Mouse (Mus musculus) forebrain, embryonic 13.5 days (tissue): Measurements from ENCODE around the gene Atp11a. TPM values are rescaled to one million over a fixed set of nuclear protein-coding genes. Genes with fewer than 3 reads are reported as not detected.

ENCODE experiments used
- ATAC-seq: fragments of 200-750 bp; cut with Nextera tagmentation; 2 replicates; pipeline ENCODE4 v1.8.0; 2017
- H3K27ac ChIP-seq: fragments of 300-500 bp; sonication (generic); 2 replicates; pipeline ENCODE4 v1.5.1; 2015; ENCODE audit warnings: inconsistent platforms, mild to moderate bottlenecking, moderate library complexity
- H3K27me3 ChIP-seq: fragments of 300-500 bp; sonication (generic); 2 replicates; pipeline ENCODE4 v1.6.1; 2015; ENCODE audit warnings: mild to moderate bottlenecking, inconsistent platforms
- H3K36me3 ChIP-seq: fragments of 300-500 bp; sonication (generic); 2 replicates; pipeline ENCODE4 v1.6.1; 2015; ENCODE audit warnings: mild to moderate bottlenecking, inconsistent platforms; ENCODE audit not compliant: poor library complexity, severe bottlenecking
- H3K4me1 ChIP-seq: fragments of 300-500 bp; sonication (generic); 2 replicates; pipeline ENCODE4 v1.6.1; 2015; ENCODE audit warnings: inconsistent platforms
- H3K4me2 ChIP-seq: fragments of 300-500 bp; sonication (generic); 2 replicates; pipeline ENCODE4 v1.6.1; 2015; ENCODE audit warnings: inconsistent platforms, mild to moderate bottlenecking, moderate library complexity
- H3K4me3 ChIP-seq: fragments of 300-500 bp; sonication (generic); 2 replicates; pipeline ENCODE4 v1.5.1; 2015; ENCODE audit warnings: mild to moderate bottlenecking, inconsistent platforms
- H3K9ac ChIP-seq: fragments of 300-500 bp; sonication (generic); 2 replicates; pipeline ENCODE4 v1.6.1; 2015; ENCODE audit warnings: mild to moderate bottlenecking, inconsistent platforms
- H3K9me3 ChIP-seq: fragments of 300-500 bp; sonication (generic); replicated peaks from 2 replicates; pipeline ENCODE4 v1.6.1; 2016; ENCODE audit warnings: inconsistent platforms
- WGBS: fragments of 180-500 bp; shearing (Covaris S2); methylation state at CpG from one replicate; pipeline ENCODE4 v1.1.7; 2015; 5-methylcytosine and 5-hydroxymethylcytosine counted together
- polyA plus RNA-seq: library from polyadenylated mRNA; unstranded; fragments of >200 nt; fragmentation: Nextera tagmentation; extraction: Ambion mirVana; gene quantifications from 2 replicates; pipeline ENCODE4 v1.2.1, GENCODE M21; 2015

The Atp11a gene
- 10.1 and 13.0 TPM in 2 replicates for polyA plus RNA-seq

GRCm38 (mm10) chr8:12756391-12757157 is at the start of gene Atp11a:
TSS of gene Atp11a (plus strand) at chr8:12757014.
- Histone ChIP-seq H3K4me1 (peaks cover 22% of the 10 kb centered on the region), H3K4me3 (peak within 1 kb of the TSS; percentile 87), H3K27me3 (no peaks in the 10 kb centered on the region), H3K27ac (peak within 1 kb of the TSS; percentile 22), H3K36me3 (no peaks in the 10 kb centered on the region), H3K9ac (peak within 1 kb of the TSS; percentile 89), H3K9me3 (no peaks in the 10 kb centered on the region), H3K4me2 (peak within 1 kb of the TSS; percentile 92)
- WGBS, result 5% methylated on average over 5 of the region's 62 CpGs
- ATAC-seq, result peak; percentile 93

DNA sequence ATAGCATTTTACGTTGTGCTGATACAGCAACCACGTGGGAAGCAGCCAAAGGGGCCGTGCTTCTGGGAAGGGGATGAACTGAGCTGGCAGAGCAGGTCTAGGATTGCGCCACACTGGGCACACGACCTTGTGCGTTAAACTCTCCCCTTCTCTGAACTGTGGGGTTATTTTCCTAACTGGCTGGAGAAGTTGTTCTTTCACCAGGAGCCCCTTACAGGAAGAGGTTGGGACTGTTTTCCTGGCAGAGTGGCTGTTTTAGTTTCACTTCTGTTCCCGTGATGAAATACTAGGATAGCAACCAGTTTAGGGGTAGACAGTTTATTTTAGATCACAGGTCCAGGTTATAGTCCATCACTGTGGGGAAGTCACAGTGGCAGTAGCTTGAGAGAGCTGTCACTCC is 45.2 kb upstream of the Atp11a start:
- 81% methylated on average over 7 of the region's 7 CpGs for WGBS
- H3K4me1 ChIP-seq, result no peaks in the 10 kb centered on the region
- no peaks in the 10 kb centered on the region for H3K27me3 ChIP-seq
- H3K9me3 ChIP-seq, result no peaks in the 10 kb centered on the region
- no peaks in the 10 kb centered on the region for H3K36me3 ChIP-seq
- no peak overlapping the region for H3K4me3 ChIP-seq
- no peak overlapping the region for H3K27ac ChIP-seq
- no peak for ATAC-seq
- no peak overlapping the region for H3K9ac ChIP-seq
- H3K4me2 ChIP-seq, result no peak overlapping the region

DNA sequence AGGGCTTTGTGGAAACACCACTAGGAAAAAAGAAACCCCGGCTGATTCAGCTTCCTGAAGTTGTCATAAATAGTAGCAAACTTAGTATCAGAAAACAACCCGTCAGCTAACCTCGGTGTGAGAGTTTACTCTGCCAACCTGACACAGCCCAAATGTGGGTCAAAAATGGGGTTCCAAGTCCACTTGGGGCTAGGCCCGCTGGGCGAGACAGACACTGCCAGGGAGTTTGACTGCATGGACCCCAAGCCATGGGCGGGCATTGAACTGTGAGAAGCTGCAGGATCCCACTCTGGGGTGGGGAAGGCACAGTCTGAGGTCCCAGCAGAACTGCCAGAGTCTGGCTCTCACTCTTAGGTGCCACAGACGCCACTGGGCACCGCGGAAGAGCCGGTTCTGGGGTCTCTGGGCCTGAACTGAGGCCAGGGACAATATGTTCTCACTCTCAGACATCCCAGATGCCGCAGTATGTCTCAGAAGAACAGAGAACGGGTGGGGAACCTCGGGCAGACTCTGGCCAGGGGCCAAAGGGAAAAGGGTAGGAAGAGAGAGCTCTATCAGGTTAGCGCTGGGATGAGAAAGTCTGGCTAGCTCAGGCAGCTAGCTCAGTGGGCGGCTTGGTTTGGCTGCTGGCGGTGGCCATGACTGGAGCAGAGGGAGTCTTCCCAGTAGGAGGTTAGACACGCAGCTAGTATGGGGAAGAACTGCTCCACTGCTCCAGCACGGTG is 40.8 kb upstream of the Atp11a start:
- Histone ChIP-seq H3K4me1 (peaks cover 8% of the 10 kb centered on the region; the same call in 1 of the 2 replicates), H3K27ac (no peak overlapping the region), H3K27me3 (no peaks in the 10 kb centered on the region), H3K9me3 (no peaks in the 10 kb centered on the region), H3K4me3 (no peak overlapping the region), H3K36me3 (no peaks in the 10 kb centered on the region), H3K9ac (no peak overlapping the region), H3K4me2 (no peak overlapping the region)
- ATAC-seq, result no peak
- WGBS, result 84% methylated on average over 18 of the region's 18 CpGs

DNA sequence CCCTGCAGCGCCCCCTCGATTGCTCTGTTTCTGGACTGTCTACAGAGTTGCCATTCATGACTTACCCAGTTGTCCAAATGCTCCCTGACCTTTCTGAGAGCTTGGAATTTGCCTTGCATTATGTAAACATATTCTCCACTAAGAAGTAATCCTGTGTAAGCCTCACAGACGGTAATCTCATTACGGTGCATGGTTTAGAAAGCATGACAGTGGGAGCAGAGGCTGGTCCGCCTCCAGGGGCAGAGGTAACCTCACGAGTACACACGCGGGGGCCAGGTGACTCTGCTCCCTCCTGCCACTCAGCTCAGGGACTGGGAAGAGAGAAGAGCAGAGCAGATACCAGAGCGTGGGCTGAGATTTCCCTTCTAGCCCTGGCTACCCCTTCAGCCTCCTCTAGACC is 37.7 kb upstream of the Atp11a start:
- Histone ChIP-seq H3K9me3 (no peaks in the 10 kb centered on the region), H3K36me3 (no peaks in the 10 kb centered on the region), H3K27me3 (no peaks in the 10 kb centered on the region), H3K27ac (no peak overlapping the region), H3K4me1 (peaks cover 13% of the 10 kb centered on the region; the same call in 1 of the 2 replicates), H3K9ac (no peak overlapping the region), H3K4me2 (no peak overlapping the region), H3K4me3 (no peak overlapping the region)
- WGBS, result 69% methylated on average over 9 of the region's 9 CpGs
- ATAC-seq, result no peak

DNA sequence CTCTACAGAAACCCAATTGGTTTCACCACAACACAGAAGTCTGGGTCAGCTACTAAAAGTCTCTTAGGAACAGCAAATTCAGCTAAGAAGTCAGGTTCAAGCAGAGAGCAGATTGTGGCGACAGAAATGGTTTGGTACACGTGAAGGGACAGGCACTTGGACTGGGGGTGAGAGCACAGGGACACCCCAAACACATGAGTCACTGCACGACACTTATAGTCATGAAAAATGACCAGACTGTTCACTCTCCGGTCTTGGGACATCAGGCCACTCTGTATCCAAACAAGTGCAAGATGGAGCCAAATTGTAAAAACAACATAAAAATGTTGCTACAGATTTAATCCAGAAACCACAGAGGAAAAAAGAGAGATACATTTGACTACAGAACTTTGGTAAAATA is 28.2 kb upstream of the Atp11a start:
- Histone ChIP-seq H3K36me3 (no peaks in the 10 kb centered on the region), H3K27me3 (no peaks in the 10 kb centered on the region), H3K4me2 (no peak overlapping the region), H3K4me1 (peaks cover 9% of the 10 kb centered on the region), H3K4me3 (no peak overlapping the region), H3K27ac (no peak overlapping the region), H3K9me3 (no peaks in the 10 kb centered on the region), H3K9ac (no peak overlapping the region)
- WGBS, result 85% methylated on average over 4 of the region's 4 CpGs
- no peak for ATAC-seq

DNA sequence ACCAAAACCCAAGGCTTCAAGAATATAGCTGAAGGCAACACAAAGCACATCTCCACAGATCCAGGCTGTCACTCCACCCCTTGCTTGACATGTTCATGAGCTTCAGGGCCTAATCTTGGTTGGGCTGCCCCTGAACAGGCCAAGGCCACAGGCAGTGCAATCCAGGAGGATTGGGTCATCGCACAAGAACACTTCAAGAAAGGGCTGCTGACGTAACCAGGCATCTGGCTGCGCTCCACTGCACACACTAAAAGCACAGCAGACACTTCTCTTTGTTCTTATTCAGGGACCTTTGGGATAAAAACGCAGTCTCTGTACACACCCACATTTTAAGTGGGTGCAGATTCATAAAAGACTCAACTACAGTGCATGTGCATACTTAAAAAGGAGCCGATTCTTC is 26.0 kb upstream of the Atp11a start:
- peaks cover 9% of the 10 kb centered on the region for H3K4me1 ChIP-seq
- 15% methylated on average over 5 of the region's 5 CpGs for WGBS
- ATAC-seq, result peak; percentile 87
- no peak overlapping the region for H3K4me3 ChIP-seq
- H3K27ac ChIP-seq, result peak overlapping the region; percentile 2; the same call in 1 of the 2 replicates
- H3K27me3 ChIP-seq, result no peaks in the 10 kb centered on the region
- H3K36me3 ChIP-seq, result no peaks in the 10 kb centered on the region
- no peak overlapping the region for H3K9ac ChIP-seq
- no peaks in the 10 kb centered on the region for H3K9me3 ChIP-seq
- no peak overlapping the region for H3K4me2 ChIP-seq

DNA sequence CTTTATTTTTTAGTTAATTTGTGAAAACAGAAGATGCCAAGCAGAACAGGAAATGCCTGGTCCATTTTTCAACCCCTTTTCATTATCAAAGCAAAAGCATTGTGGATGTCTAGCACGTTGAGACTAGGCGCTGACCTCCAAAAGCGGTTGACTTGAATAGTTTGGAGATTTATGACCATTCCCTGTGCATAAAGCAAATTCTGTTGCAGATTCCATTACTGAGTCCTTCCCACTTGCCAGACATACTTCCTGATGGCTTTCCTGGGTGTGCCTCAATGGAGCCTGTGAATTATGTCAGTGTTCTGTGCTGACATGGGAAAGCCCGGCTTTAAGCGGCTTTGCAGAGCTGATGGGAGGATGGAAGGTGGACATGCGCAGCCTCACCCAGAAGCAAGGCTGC is 24.4 kb upstream of the Atp11a start:
- Histone ChIP-seq H3K4me3 (no peak overlapping the region), H3K9ac (no peak overlapping the region), H3K36me3 (no peaks in the 10 kb centered on the region), H3K27me3 (no peaks in the 10 kb centered on the region), H3K4me1 (peaks cover 9% of the 10 kb centered on the region), H3K27ac (no peak overlapping the region), H3K9me3 (no peaks in the 10 kb centered on the region), H3K4me2 (no peak overlapping the region)
- WGBS, result 96% methylated on average over 6 of the region's 6 CpGs
- ATAC-seq, result no peak

DNA sequence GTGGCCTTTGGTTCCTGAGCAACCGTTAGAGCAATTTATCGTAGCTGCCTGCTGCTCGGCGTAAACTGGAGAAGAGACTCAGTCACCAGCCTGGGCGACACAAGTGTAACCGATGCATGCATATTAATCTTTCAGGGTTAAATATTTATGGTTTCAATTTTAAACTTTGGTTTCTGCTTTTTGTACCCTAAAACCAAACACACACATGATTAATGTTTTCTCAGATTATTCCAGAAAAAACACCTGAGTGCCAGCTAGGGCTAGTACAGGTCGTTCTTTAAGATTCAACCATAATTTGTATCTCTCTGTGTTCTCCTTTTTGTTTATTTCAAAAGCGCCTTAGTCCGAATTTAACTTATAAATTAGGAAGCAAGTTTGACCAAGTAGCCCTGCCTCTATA is 17.7 kb upstream of the Atp11a start:
- 89% methylated on average over 9 of the region's 9 CpGs for WGBS
- no peaks in the 10 kb centered on the region for H3K27me3 ChIP-seq
- no peak overlapping the region for H3K27ac ChIP-seq

GRCm38 (mm10) chr8:12743390-12743789 is 13.4 kb upstream of the Atp11a start:
- no peak overlapping the region for H3K4me2 ChIP-seq
- H3K36me3 ChIP-seq, result no peaks in the 10 kb centered on the region
- no peak overlapping the region for H3K9ac ChIP-seq
- ATAC-seq, result no peak
- no peaks in the 10 kb centered on the region for H3K27me3 ChIP-seq
- H3K4me3 ChIP-seq, result no peak overlapping the region
- no peaks in the 10 kb centered on the region for H3K9me3 ChIP-seq
- no peak overlapping the region for H3K27ac ChIP-seq
- WGBS, result 92% methylated on average over 4 of the region's 4 CpGs
- H3K4me1 ChIP-seq, result no peaks in the 10 kb centered on the region

More for the DNA sequence above, 17.7 kb upstream of the Atp11a start:
- H3K36me3 ChIP-seq, result no peaks in the 10 kb centered on the region
- no peak overlapping the region for H3K4me3 ChIP-seq
- ATAC-seq, result no peak
- H3K4me2 ChIP-seq, result no peak overlapping the region
- no peak overlapping the region for H3K9ac ChIP-seq
- no peaks in the 10 kb centered on the region for H3K9me3 ChIP-seq
- no peaks in the 10 kb centered on the region for H3K4me1 ChIP-seq

DNA sequence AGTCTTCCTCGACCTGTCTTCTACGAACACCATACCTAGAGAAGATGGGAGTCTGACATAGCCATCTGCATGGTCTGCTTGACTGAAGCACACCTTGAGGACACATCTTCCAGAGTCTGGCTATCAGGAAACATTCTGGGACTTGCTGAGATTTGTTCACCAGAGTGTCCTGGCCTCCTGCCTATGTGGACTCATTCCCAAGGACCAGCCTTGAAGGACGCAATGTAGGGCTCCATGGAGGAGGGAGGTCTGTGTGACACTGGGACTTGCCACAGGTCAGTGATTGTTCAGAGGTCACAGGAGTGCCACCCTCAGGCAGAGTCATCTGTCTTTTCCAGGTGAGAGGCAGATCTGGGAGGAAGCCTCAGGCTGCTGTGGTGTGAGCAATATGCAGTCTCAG is 8.6 kb upstream of the Atp11a start:
- Histone ChIP-seq H3K4me3 (no peak overlapping the region), H3K4me2 (no peak overlapping the region), H3K4me1 (no peaks in the 10 kb centered on the region), H3K9me3 (no peaks in the 10 kb centered on the region), H3K9ac (no peak overlapping the region), H3K36me3 (no peaks in the 10 kb centered on the region), H3K27me3 (no peaks in the 10 kb centered on the region), H3K27ac (no peak overlapping the region)
- no peak for ATAC-seq
- 92% methylated on average over 3 of the region's 3 CpGs for WGBS

- no peak overlapping the region for H3K27ac ChIP-seq
- no peak overlapping the region for H3K4me3 ChIP-seq
- H3K9me3 ChIP-seq, result no peaks in the 10 kb centered on the region
- no peaks in the 10 kb centered on the region for H3K27me3 ChIP-seq
- no peak overlapping the region for H3K9ac ChIP-seq
- no peak overlapping the region for H3K4me2 ChIP-seq
- WGBS, result 84% methylated on average over 7 of the region's 7 CpGs
- H3K36me3 ChIP-seq, result no peaks in the 10 kb centered on the region
- no peaks in the 10 kb centered on the region for H3K4me1 ChIP-seq
- no peak for ATAC-seq
Measured at GRCm38 (mm10) chr8:12749116-12749515, 7.7 kb upstream of the Atp11a start.

- 69% methylated on average over 6 of the region's 6 CpGs for WGBS
- no peaks in the 10 kb centered on the region for H3K27me3 ChIP-seq
- no peaks in the 10 kb centered on the region for H3K9me3 ChIP-seq
- no peaks in the 10 kb centered on the region for H3K36me3 ChIP-seq
- H3K27ac ChIP-seq, result no peak overlapping the region
- no peak overlapping the region for H3K4me2 ChIP-seq
- H3K4me1 ChIP-seq, result peaks cover 13% of the 10 kb centered on the region
- no peak for ATAC-seq
- H3K9ac ChIP-seq, result no peak overlapping the region
- no peak overlapping the region for H3K4me3 ChIP-seq
Measured at GRCm38 (mm10) chr8:12753054-12753453, 3.8 kb upstream of the Atp11a start.
